Mouse (Mus musculus): ENCODE data around the gene Plekhm2.

Plekhm2 gene

GRCm38 (mm10) chr4:141605861-141606260 is 58.8 kb downstream of the Plekhm2 start, which contains the start of gene Fblim1:
Fblim1 (minus strand) TSS chr4:141606096.
- no peak for DNase-seq (ENCODE audit: low read depth, low spot score)

- DNase-seq (ENCODE audit: low read depth, low spot score): no peak
Measured at GRCm38 (mm10) chr4:141605421-141605820, 59.3 kb downstream of the Plekhm2 start.

- no peak for DNase-seq (ENCODE audit: low read depth, low spot score)
Measured at GRCm38 (mm10) chr4:141604493-141604892, 60.2 kb downstream of the Plekhm2 start.

GRCm38 (mm10) chr4:141603921-141604320 is 60.8 kb downstream of the Plekhm2 start:
- DNase-seq (ENCODE audit: low read depth, low spot score): no peak

GRCm38 (mm10) chr4:141602523-141603223 is 62.0 kb downstream of the Plekhm2 start:
- no peak for DNase-seq (ENCODE audit: low read depth, low spot score)

GRCm38 (mm10) chr4:141601148-141601862 is 63.4 kb downstream of the Plekhm2 start:
- no peak for DNase-seq (ENCODE audit: low read depth, low spot score)

GRCm38 (mm10) chr4:141600364-141600763 is 64.3 kb downstream of the Plekhm2 start:
- DNase-seq (ENCODE audit: low read depth, low spot score): no peak

GRCm38 (mm10) chr4:141599251-141600141 is 65.2 kb downstream of the Plekhm2 start:
- no peak for DNase-seq (ENCODE audit: low read depth, low spot score)

- no peak for DNase-seq (ENCODE audit: low read depth, low spot score)
Measured at GRCm38 (mm10) chr4:141598894-141599250, 65.8 kb downstream of the Plekhm2 start.

GRCm38 (mm10) chr4:141598199-141598893 is 66.4 kb downstream of the Plekhm2 start:
- DNase-seq (ENCODE audit: low read depth, low spot score): no peak

- DNase-seq (ENCODE audit: low read depth, low spot score): no peak
Measured at GRCm38 (mm10) chr4:141596700-141597328, 67.9 kb downstream of the Plekhm2 start.

GRCm38 (mm10) chr4:141595605-141596268 is 69.0 kb downstream of the Plekhm2 start:
- no peak for DNase-seq (ENCODE audit: low read depth, low spot score)

- DNase-seq (ENCODE audit: low read depth, low spot score): no peak
Measured at GRCm38 (mm10) chr4:141595138-141595537, 69.6 kb downstream of the Plekhm2 start.

- DNase-seq (ENCODE audit: low read depth, low spot score): no peak
Measured at GRCm38 (mm10) chr4:141591547-141591946, 73.2 kb downstream of the Plekhm2 start.

- no peak for DNase-seq (ENCODE audit: low read depth, low spot score)
Measured at GRCm38 (mm10) chr4:141583919-141584318, 80.8 kb downstream of the Plekhm2 start.

GRCm38 (mm10) chr4:141581051-141581450 is 83.6 kb downstream of the Plekhm2 start:
- no peak for DNase-seq (ENCODE audit: low read depth, low spot score)

- DNase-seq (ENCODE audit: low read depth, low spot score): no peak
Measured at GRCm38 (mm10) chr4:141578833-141579232, 85.9 kb downstream of the Plekhm2 start.

- DNase-seq (ENCODE audit: low read depth, low spot score): no peak
Measured at GRCm38 (mm10) chr4:141576877-141577276, 87.8 kb downstream of the Plekhm2 start.

- no peak for DNase-seq (ENCODE audit: low read depth, low spot score)
Measured at GRCm38 (mm10) chr4:141576404-141576803, 88.3 kb downstream of the Plekhm2 start.

Data from telencephalon, adult 2 months (tissue).